Mouse (Mus musculus) heart, postnatal 10 days (tissue): ENCODE measurements around the gene Prima1. TPM values are rescaled to one million over a fixed set of nuclear protein-coding genes. Genes with fewer than 3 reads are reported as not detected.

ENCODE experiments used
- DNase-seq, 2 experiments: peaks; one replicate each; pipeline ENCODE4 v3.0.0; 2021
- intact Hi-C: fragments of 180-260 bp; cut with DNase I; formaldehyde crosslinking; loops from one replicate; pipeline ENCODE4 v1.15.1; 2025
- total RNA-seq, 2 experiments: library from RNA; stranded (reverse); gene quantifications; 2 replicates each; pipeline ENCODE4 v1.2.3; 2021

Gene Prima1
- total RNA-seq: under 1 TPM; 0.30 to 0.38 TPM

DNA sequence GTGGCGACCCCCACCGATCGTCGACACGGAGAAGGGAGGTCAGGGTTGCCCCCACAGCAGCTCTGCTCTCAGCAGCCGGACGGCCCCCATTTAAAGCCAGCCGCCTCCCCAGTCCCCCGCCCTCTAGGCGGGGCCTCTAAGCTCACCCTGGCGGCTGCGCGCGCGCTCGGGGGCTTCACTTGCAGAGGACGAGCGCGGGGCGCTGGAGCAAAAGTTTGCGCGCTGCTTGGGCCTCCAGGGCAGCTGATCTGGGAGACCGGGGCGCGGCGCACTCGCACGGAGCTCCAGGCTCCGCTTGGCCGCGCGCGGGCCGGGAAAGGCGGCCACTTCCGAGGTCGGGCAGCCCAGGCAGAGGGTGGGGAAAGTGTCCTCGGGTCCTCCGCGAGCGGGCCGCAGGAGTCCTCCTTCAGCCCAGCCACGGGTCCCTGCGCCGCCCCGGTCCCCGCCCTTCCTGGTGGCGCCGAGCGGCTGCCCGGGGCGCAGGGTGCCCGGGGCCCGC lies at the start of gene Prima1:
TSS of gene Prima1 (minus strand) at position 68 of the 499 bp plus-strand sequence.
- intact Hi-C loops: loop anchor here (1.0 to 2.0 kb wide), 2 partner anchors 59 to 98 kb away; no protein-coding TSS in a partner anchor
- DNase-seq: peak; percentile 67 to 74

DNA sequence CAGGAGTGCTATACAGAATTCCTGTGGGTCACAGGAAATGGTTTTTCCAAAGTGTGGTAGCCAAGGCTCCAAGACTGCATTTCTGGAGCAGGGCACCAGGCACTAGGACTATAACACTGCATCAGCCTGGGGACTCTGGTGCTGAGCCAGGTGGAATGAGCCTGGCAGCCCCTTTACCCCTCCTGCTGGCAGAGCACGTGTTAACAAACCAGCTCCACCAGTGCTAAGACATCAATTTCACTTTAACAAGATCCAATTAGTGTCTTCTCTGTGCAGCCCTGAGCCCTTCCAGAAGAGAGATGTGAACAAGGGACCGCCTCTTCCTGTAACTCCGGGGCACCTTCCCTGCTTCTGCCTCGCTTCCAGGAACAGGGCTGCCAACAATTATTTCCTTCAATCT lies 45.3 kb upstream of the Prima1 start:
- intact Hi-C loops: no loop called here
- DNase-seq: no peak

DNA sequence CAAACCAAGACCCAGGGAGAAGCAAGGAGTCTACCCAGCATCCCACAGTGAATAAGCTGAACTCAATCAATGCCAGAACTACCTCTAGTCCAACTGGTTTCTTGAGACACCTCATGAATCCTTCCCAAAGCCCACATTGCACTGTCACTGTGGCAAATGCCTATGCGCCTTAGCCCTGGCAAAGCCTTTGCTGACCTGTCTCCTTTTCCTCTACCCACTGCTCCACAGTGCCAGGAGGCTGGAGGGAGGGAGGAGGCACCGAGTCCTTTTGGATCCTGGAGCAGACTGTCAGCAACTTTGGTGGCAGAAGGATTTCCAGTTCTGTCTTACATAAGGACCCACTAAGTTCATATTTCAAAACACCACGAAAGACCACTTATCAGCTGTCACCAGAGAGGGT lies 41.5 kb upstream of the Prima1 start:
- intact Hi-C loops: no loop called here
- DNase-seq: no peak

DNA sequence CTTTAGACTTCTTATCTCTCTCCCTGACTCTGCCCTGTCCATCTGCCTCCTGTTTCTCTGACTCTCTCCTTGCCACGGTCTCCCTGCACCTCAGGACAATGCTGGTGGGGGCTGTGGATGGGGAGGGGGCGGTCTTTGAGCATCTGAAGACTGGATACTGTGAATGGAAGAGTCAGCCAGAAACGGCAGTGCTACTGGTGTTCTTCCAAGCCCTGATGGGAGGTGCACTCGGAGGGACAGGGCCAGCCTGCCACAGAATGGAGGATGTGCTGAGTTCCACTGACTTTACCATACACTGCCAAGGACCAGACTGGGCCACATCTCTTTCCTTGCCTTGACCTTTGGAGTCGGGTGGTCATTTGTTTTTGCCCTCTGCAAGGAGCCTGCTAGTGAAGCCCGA lies 41.0 kb upstream of the Prima1 start:
- DNase-seq: no peak
- intact Hi-C loops: no loop called here

DNA sequence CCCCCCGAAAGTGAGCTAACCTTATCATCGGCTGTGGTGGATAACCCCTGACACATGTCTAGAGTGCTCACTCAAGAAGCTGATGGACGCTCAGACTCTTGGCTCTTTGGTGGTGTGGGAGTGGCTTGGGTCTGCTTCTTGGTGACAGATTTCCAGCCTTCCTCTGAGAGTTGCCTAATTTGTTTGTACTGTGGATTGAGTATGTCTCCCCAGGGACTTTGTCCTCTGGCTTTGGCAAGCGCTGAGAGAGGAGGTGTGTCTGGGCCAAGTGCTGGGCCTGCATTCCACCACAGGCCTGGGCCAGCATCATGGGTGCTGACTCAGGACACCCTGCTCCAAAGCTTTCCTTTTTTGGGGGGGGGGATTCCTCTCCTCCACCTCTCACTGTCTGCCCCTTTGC lies 40.0 kb upstream of the Prima1 start:
- intact Hi-C loops: no loop called here
- DNase-seq: peak; percentile 37 to 47

DNA sequence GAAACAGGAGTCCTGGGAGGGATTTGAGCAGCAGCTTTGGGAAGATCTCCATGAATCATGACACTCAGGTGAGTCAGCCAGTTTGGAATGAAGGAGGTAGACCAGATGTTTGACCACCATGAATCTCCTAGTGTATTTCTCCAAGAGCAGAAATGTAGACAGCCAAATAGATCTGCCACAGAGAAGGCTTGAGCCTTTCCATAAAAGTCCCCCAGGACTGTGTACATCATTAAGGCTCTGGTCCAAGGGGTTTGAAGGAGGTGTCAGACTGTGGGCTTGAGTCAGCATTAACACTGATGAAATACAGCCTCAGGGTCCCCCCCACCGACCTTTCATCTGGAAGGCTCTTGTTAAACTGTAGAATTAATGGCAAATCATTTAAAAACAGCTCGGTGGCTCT lies 39.5 kb upstream of the Prima1 start:
- intact Hi-C loops: no loop called here
- no peak for DNase-seq

DNA sequence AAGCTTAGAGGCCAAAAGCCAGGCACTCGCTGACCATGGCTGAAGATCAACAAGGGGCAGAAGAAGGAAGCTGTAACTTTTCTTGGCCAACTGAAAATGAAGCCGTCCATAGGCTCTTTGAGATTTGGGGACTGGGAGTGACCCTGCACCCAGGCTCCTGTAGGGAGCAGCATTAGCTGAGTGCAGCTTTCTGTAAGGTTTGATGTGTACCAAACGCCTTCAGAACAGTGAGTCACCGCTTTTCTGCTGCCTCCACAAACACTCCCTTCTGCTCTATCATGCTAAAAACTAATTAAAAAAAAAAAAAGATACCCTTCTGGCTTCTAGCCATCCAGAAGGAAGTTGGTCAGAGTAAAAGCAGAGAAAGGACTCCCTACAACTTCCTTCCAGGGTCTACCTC lies 34.5 kb upstream of the Prima1 start:
- intact Hi-C loops: no loop called here

DNA sequence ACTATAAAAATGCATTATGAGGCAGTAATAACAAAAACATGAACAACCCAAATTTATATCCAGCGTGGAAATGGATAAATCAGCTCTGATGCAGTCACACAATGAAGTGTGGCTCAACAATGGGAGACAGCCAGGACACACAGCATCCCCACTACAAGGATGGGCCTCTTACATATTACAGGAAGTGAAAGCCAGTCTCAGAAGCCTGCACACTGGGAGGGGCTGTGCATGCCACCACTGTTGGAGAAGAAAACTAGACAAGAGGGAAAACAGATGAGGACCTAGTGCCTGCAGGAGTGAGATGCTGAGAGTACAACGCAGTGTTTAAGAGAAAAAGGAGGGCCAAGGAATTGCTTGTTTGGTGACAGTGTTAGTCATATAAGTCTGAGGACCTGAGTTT lies 31.8 kb upstream of the Prima1 start:
- intact Hi-C loops: no loop called here
- DNase-seq: no peak

More for the DNA sequence above, 34.5 kb upstream of the Prima1 start:
- no peak for DNase-seq

DNA sequence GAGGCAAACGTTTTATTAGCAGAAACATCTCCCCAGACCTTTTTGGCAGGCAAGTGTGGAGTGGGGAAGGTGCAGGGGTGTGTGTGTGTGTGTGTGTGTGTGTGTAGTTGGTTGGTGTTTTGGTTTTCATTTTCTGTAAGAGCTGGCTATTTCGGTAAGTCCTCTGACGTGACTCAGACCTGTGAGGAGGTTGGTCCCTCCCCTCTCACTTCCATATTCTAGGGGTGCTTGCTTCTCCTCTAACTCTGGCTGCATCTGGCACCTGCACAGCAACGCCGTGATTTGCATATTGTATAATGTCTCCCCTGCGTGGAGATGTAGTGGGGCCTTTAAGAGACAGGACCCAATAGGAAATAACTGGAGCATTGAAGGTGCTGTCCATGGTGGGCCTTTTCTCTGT lies 31.1 kb upstream of the Prima1 start:
- no peak for DNase-seq
- intact Hi-C loops: no loop called here

DNA sequence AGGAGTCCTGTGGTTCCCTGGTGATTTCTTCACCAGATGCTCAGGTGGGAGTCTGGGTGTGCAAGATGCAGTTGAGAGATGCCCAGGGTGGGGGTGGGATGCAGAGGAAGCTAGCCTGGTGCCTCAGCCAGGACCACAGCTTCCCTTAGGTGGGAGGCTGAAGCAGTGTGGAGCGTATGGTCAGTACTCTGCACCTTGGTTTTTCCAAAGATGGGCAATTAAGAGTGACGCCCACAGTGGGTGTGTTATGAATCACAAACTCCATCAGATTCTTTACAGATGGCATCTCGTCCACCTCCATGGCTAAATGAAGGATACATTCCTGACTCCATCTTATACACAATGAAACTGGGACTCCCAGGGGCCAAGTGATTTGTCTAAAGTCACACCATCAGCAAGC lies 30.2 kb upstream of the Prima1 start:
- intact Hi-C loops: no loop called here

DNA sequence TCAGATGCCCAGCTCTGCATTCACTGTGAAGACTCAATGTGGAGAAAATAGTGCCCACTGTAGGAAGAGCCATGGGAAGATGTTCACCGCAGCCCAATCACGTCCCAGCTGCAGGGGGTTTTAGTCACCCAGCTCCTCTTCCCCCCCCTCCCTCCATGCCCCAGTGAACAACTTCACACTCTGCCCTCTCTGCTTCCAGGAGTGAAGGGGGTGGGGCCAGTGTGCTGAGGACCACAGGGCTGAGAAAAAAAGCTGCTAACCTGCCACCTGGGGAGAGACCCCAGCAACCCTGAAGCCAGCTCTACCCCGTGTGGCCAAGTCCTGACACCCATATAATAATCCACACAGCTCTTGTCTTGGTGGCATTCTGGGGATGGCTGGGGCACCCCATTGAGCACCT lies 24.7 kb upstream of the Prima1 start:
- intact Hi-C loops: no loop called here
- no peak for DNase-seq

More for the DNA sequence above, 30.2 kb upstream of the Prima1 start:
- no peak for DNase-seq

DNA sequence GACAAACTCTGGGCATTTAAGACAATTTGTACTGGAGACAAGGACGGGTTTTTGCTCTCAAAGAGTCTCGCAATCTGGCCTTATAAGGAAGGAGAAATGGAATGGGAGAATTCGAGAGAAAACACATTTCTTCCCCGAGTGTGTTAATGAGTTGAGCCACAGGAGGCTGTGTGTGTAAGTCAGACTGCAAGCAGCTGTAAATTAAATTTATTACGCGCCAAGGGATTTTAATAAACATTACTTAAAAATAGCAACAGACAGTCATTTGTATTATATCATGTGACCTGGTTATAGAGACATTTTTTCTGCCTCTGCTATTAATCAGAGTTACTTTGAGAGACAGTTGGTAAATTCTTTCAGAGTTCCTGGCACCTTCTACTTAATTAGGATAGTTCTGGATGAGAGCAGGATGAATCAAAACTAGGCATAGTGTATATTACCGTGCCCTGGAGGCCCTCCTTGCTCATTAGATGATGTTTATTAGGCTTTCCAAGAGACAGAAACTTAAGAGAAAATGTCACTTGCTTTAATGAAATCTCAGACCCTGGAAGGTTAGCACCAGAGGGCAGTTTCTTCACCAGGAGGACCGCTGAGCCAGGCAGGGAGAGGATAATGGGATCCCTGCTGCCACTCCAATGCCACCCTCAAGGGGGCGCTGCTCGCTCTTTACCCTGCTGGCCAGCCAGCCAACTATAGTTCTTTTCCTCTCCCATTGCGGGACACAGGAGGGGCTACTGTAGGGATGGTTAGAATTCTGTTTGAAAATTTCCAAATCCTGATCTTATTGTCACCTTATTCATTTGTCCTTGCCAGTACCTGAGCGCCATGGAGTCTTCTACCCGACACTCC lies 20.3 kb upstream of the Prima1 start:
- DNase-seq: no peak
- intact Hi-C loops: no loop called here

DNA sequence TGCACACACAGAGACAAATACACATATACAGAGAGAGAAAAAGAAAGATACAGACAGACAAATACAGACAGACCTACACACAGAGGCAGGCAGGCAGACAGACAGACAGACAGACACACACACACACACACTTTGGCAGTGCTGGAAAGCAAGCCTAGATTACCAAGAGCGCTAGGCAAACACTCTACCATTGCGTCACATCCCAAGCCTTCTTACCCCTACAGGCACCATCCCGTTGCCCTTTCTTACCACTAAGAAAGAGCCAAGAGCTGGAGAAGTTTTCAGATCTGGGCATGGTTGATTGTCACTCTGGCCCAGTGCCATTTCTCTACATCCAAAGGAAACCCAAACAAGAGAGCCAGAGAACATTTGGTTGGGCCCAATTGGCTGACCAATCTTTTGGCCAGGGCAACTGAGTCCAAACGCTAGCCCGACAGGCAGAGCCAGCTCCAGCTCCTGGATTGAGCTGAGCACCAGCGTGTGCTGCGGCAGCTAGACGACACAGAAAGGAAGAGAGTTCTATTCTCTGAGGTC lies 11.0 kb upstream of the Prima1 start:
- intact Hi-C loops: no loop called here
- no peak for DNase-seq

DNA sequence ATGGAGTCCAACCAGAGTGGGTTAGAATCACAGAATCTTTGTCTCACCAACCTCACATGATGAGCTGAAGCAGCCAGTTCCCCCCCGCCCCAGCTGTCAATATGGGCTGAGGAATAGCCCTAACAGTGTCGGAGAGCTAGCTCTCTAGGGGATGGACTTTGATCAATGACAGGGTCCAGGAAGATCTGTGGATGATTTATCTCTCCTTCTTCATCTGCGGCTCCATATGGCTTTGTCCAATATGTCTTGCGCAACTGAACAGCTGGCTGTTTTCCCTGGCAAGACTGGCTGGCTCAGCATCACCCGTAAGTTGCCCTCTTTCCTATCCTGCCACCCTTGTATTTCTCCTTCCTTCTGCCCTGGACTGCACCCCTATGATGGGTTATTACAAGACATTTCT lies 9.2 kb upstream of the Prima1 start:
- DNase-seq: no peak
- intact Hi-C loops: no loop called here

DNA sequence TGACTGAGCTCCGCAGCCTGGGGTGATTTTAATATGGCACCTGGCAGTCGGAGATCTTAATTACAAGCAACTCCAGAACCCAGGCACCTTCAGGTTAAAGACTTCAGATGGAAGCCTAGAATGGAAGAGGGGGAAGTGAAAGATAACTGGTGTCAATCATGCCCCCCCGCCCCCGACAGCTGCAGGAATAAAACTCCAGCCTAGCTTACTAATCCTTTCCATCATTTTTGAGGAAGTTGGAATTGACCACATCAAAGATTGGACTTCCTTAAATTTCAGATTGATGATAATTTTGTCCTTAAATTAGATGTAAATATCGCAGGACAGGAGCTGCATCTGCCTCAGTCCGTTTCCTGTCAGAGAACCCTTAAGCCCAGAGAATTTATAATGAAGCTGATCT lies 8.4 kb upstream of the Prima1 start:
- intact Hi-C loops: no loop called here
- DNase-seq: no peak

DNA sequence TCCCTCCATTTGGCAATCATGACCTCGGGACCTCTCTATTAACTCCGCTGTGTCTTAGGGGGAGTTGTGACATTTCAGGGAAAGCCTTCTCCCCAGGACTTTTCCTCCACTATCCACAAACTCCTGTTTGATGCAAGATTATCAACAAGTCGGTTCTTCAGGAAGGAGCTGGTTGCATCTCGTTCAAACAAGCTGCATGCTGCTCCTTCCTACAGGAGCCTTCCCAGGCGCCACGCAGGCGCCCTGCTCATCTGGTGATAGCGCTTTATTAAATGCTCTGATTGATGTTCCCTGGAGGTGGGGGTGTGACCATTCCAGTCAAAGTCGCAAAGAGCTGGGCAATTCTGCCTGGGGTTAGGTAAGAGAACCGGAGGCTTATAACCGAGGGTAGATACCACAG lies 1.1 kb upstream of the Prima1 start:
- no peak for DNase-seq
- intact Hi-C loops: loop anchor here (2.0 kb wide), 1 partner anchor 58 kb away; no protein-coding TSS in a partner anchor

DNA sequence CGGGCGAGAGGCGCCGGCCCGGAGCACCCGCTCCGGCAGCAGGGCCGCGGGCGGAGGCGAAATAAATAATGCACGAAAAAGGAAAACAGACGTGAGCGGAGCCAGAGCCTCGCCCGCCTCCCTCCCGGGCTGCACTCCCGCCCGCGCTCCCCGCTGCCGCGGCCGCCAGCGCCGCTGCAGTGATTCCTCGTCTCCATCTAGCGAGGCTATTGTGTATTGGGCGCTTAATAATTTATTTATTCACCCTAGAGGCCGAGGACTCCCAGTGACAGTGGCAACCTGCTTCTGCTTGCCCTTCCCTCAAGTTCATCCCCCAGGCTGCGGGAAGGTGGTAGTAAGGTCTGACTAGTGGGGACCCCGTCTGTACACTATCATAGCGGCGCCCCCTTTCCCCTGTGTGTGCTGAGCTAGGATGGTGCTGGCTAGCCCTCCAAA lies 658 bp upstream of the Prima1 start:
- intact Hi-C loops: loop anchor here (1.0 to 2.0 kb wide), 2 partner anchors 58 to 98 kb away; no protein-coding TSS in a partner anchor
- DNase-seq: peak; percentile 61 to 66

DNA sequence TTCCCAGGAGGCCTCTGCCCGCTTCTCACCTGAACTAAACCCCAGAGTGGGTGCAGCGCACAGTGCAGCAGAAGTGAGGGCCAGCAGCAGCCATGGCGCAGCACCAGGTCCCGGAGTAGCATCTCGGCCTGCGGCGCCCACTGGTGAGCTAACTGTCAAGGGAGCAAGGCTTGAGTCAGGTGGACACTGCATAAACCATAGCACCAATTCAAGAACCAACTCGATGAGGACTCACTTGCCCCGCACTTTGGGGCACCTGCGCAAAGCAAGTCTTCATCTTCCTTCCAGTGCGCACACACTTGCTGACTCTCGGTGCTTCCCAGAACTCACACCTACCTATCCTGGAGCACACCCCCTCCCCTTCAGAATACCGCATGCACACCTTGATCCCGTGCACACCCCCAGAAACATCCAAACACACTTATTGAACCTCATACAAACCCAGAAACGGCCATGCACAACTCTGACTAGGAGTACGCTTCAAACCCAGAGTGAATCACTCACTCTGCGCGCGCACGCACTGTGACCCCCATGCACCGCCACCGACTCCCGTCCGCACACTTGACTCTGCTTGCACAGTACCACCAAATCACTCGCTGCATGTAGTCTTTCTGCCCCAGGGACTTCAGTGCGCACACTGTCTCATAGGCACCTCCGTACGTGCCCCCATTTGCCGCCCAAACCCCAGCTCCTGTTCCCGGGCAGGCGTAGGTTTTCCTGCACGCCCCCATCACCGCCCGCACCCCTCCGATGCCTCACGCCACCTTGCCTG lies 453 bp downstream of the Prima1 start:
- intact Hi-C loops: loop anchor here (1.0 to 2.0 kb wide), 2 partner anchors 59 to 97 kb away; no protein-coding TSS in a partner anchor
- no peak for DNase-seq

DNA sequence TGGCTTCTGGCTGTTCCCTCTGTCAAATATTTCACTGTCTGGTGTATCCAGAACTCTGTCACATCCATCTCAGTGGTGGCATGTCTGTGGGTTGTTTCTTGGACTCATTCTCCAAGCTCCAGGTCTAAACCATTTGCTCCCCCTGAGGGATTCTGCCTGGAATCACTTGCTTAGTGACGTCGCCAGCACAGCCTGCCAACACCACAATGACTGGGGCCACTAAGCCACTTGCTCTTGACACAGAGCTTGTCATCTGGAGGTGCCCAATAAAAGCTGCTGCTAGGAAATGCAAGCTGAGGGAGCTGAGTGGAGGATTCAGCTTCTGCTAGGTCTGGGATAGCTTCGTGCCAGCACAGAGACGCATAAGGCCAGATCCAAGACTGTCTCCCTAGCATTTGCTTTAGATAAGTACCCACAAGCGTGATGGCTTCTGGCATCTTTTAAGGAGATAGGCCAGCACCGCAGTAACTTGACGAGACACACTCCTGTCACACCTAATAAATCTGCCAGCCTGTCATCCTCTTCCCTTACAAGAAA lies 3.0 kb downstream of the Prima1 start:
- intact Hi-C loops: no loop called here
- DNase-seq: no peak

DNA sequence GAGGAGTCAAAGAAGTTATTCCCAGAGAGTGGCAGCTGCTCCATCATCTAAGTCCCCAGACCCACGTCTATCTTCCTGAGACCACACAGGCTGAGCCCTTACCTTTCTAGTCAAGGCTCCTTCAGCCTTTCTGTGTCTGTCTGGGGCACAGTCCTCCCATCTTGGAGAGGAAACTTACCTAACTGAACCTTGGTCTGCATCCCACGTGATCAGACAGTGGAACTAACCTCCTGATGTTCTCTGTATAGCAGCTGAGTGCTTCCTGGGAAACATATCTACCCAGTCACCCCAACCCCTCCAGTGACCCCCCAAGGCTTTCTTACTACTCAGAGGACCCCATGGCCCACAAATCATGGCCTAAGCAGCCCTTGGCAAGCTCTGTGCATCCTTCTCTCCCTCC lies 6.1 kb downstream of the Prima1 start:
- intact Hi-C loops: no loop called here
- no peak for DNase-seq

DNA sequence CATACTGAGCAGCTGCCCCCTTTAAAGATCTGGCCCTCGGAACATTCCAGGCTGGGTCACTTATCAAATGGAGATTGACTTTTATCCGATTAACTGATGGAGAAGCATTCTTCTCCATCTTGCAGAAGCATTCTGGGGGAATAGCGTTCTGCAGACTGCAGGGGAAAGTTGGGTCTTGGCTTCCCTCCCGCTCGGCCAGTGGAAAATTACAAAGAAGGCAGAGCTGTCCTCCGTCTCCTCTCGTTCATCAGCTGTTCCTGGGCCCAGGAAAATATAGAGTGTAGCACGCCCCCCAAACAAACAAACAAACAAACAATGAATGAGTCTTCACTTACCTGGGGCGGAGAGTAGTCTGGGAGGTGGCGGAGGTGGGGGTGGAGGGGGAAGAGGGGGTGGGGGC lies 6.7 kb downstream of the Prima1 start:
- no peak for DNase-seq
- intact Hi-C loops: no loop called here
